Mouse (Mus musculus) retina, postnatal 7 days (tissue): ENCODE results near the gene Armc12.

ENCODE experiments used
- DNase-seq: peaks from one replicate; pipeline ENCODE4 v3.0.0-alpha.2; 2012; ENCODE audit warnings: low read depth, low spot score

The Armc12 gene

GRCm38 (mm10) chr17:28513337-28513736, 17.3 kb upstream of the Armc12 start:
- DNase-seq = no peak

GRCm38 (mm10) chr17:28513844-28514243, 16.8 kb upstream of the Armc12 start:
- DNase-seq = no peak

GRCm38 (mm10) chr17:28514555-28514954, 16.1 kb upstream of the Armc12 start:
- DNase-seq = no peak

- DNase-seq = no peak
Measured at GRCm38 (mm10) chr17:28515431-28516341, 14.9 kb upstream of the Armc12 start.

GRCm38 (mm10) chr17:28516881-28517280, 13.7 kb upstream of the Armc12 start:
- no peak for DNase-seq

- DNase-seq = no peak
Measured at GRCm38 (mm10) chr17:28517441-28517955, 13.1 kb upstream of the Armc12 start, which contains the start of gene Fkbp5. Gene Fkbp5, minus strand, starts transcription at chr17:28517527.

GRCm38 (mm10) chr17:28517956-28518614, 12.5 kb upstream of the Armc12 start:
- no peak for DNase-seq

- no peak for DNase-seq
Measured at GRCm38 (mm10) chr17:28518615-28519071, 12.0 kb upstream of the Armc12 start.

- DNase-seq = no peak
Measured at GRCm38 (mm10) chr17:28519827-28520226, 10.8 kb upstream of the Armc12 start.

GRCm38 (mm10) chr17:28520561-28520960, 10.0 kb upstream of the Armc12 start:
- DNase-seq = no peak

GRCm38 (mm10) chr17:28521071-28521726, 9.4 kb upstream of the Armc12 start:
- no peak for DNase-seq

- DNase-seq = no peak
Measured at GRCm38 (mm10) chr17:28521920-28522319, 8.7 kb upstream of the Armc12 start.

- peak; percentile 63 for DNase-seq
Measured at GRCm38 (mm10) chr17:28522623-28523354, 7.8 kb upstream of the Armc12 start.

GRCm38 (mm10) chr17:28523355-28524008, 7.1 kb upstream of the Armc12 start:
- no peak for DNase-seq

- DNase-seq = no peak
Measured at GRCm38 (mm10) chr17:28524009-28524695, 6.5 kb upstream of the Armc12 start.

GRCm38 (mm10) chr17:28524831-28525430, 5.7 kb upstream of the Armc12 start:
- DNase-seq = no peak

GRCm38 (mm10) chr17:28527184-28528042, 3.2 kb upstream of the Armc12 start:
- no peak for DNase-seq

- peak; percentile 87 for DNase-seq
Measured at GRCm38 (mm10) chr17:28528043-28528351, 2.6 kb upstream of the Armc12 start.

- DNase-seq = no peak
Measured at GRCm38 (mm10) chr17:28529116-28529515, 1.5 kb upstream of the Armc12 start.
